Mouse (Mus musculus): ENCODE data around the gene Kdelc2. TPM values are rescaled to one million over a fixed set of nuclear protein-coding genes. Genes with fewer than 3 reads are reported as not detected.
A peak's percentile ranks its signal among the peaks of the same experiment; 100 is the strongest.

Kdelc2 gene
- 1 to 10 TPM; 1.6 to 2.2 (median 2.1) TPM for polyA plus RNA-seq (2017; shearing (Covaris generic))

- peak; percentile 53 for ATAC-seq
Measured at GRCm38 (mm10) chr9:53383951-53384866, at the start of gene Kdelc2. Kdelc2 (plus strand) TSS chr9:53384025.

GRCm38 (mm10) chr9:53335131-53335530, 48.7 kb upstream of the Kdelc2 start:
- ATAC-seq, result no peak

GRCm38 (mm10) chr9:53339603-53340002, 44.2 kb upstream of the Kdelc2 start:
- no peak for ATAC-seq

GRCm38 (mm10) chr9:53340328-53340916, 43.4 kb upstream of the Kdelc2 start:
- no peak for ATAC-seq

GRCm38 (mm10) chr9:53340969-53341368, 42.9 kb upstream of the Kdelc2 start:
- ATAC-seq, result no peak

GRCm38 (mm10) chr9:53341981-53342380, 41.8 kb upstream of the Kdelc2 start:
- ATAC-seq, result no peak

GRCm38 (mm10) chr9:53344646-53345432, 39.0 kb upstream of the Kdelc2 start:
- no peak for ATAC-seq

- no peak for ATAC-seq
Measured at GRCm38 (mm10) chr9:53345728-53346127, 38.1 kb upstream of the Kdelc2 start.

GRCm38 (mm10) chr9:53346402-53346801, 37.4 kb upstream of the Kdelc2 start:
- no peak for ATAC-seq

- no peak for ATAC-seq
Measured at GRCm38 (mm10) chr9:53349211-53349610, 34.6 kb upstream of the Kdelc2 start.

- ATAC-seq, result no peak
Measured at GRCm38 (mm10) chr9:53350331-53350730, 33.5 kb upstream of the Kdelc2 start.

GRCm38 (mm10) chr9:53351899-53352298, 31.9 kb upstream of the Kdelc2 start:
- no peak for ATAC-seq

- ATAC-seq, result no peak
Measured at GRCm38 (mm10) chr9:53353161-53353560, 30.7 kb upstream of the Kdelc2 start.

- peak; percentile 28 for ATAC-seq
Measured at GRCm38 (mm10) chr9:53356219-53357155, 27.3 kb upstream of the Kdelc2 start.

GRCm38 (mm10) chr9:53371339-53371738, 12.5 kb upstream of the Kdelc2 start:
- ATAC-seq, result no peak

GRCm38 (mm10) chr9:53375907-53376306, 7.9 kb upstream of the Kdelc2 start:
- ATAC-seq, result no peak

- ATAC-seq, result no peak
Measured at GRCm38 (mm10) chr9:53376820-53377219, 7.0 kb upstream of the Kdelc2 start.

- ATAC-seq, result no peak
Measured at GRCm38 (mm10) chr9:53377597-53377996, 6.2 kb upstream of the Kdelc2 start.

- no peak for ATAC-seq
Measured at GRCm38 (mm10) chr9:53378171-53378570, 5.7 kb upstream of the Kdelc2 start.

- ATAC-seq, result peak; percentile 16
Measured at GRCm38 (mm10) chr9:53380595-53380994, 3.2 kb upstream of the Kdelc2 start.

GRCm38 (mm10) chr9:53381113-53381615, 2.7 kb upstream of the Kdelc2 start:
- no peak for ATAC-seq

GRCm38 (mm10) chr9:53384873-53385272, 1.0 kb downstream of the Kdelc2 start:
- ATAC-seq, result no peak
